ENCODE assay signal across 15 mouse cellular contexts in genomic region chr1:178860671-178861391, GRCm38 (mm10).
DNase-seq lines count a peak whose midpoint lies in the region; ATAC-seq and TF ChIP-seq lines count a peak whose summit lies in the region.
"Had no signal": no experiment of that assay in that cellular context is flagged by ENCODE, and none has a peak within 500 bp of the region (broad histone marks: within the 10 kb centered on the region; RNA-seq: fewer than 3 reads in every experiment).

No protein-coding gene starts in this region.

- H3K9ac ChIP-seq in hindbrain, embryonic 13.5 days = no peak overlapping the region
- H3K9ac ChIP-seq in hindbrain, embryonic 14.5 days = no peak overlapping the region
- no peak overlapping the region for H3K9ac ChIP-seq in neural tube, embryonic 11.5 days (ENCODE audit: low read length)
- H3K9ac ChIP-seq in hindbrain, postnatal 0 days (replicated peaks; ENCODE audit: low read length) = no peak overlapping the region
- H3K9ac ChIP-seq: embryonic facial prominence, embryonic 12.5 days; lung, embryonic 14.5 days had no signal

- no peak for TF ChIP-seq CTCF in hindbrain, postnatal 0 days (IDR thresholded peaks at IDR 0.05; ENCODE audit: low read depth)

- peak overlapping the region; percentile 66 for H3K27ac ChIP-seq in hindbrain, embryonic 13.5 days
- H3K27ac ChIP-seq in hindbrain, embryonic 14.5 days = no peak overlapping the region
- H3K27ac ChIP-seq in neural tube, embryonic 11.5 days (ENCODE audit: low read depth, low read length) = no peak overlapping the region
- H3K27ac ChIP-seq in hindbrain, postnatal 0 days = no peak overlapping the region
- H3K27ac ChIP-seq: embryonic facial prominence, embryonic 12.5 days had no signal

- intact Hi-C loops in gastrocnemius, postnatal 14 days (cut with DNase I; ENCODE audit: low total_unique reads) = no loop called here

- H3K27me3 ChIP-seq in hindbrain, embryonic 13.5 days = no peaks in the 10 kb centered on the region
- no peaks in the 10 kb centered on the region for H3K27me3 ChIP-seq in hindbrain, embryonic 14.5 days (ENCODE audit: control insufficient read depth, insufficient read depth, low read length)
- no peaks in the 10 kb centered on the region for H3K27me3 ChIP-seq in neural tube, embryonic 11.5 days (ENCODE audit: control insufficient read depth, insufficient read depth, low read length)
- no peaks in the 10 kb centered on the region for H3K27me3 ChIP-seq in hindbrain, postnatal 0 days (ENCODE audit: insufficient read depth, low read length)
- H3K27me3 ChIP-seq: embryonic facial prominence, embryonic 12.5 days; megakaryocyte, embryonic 14.5 days had no signal

- H3K4me2 ChIP-seq in hindbrain, embryonic 13.5 days = no peak overlapping the region
- no peak overlapping the region for H3K4me2 ChIP-seq in hindbrain, embryonic 14.5 days (replicated peaks)
- no peak overlapping the region for H3K4me2 ChIP-seq in neural tube, embryonic 11.5 days (ENCODE audit: low read depth)
- H3K4me2 ChIP-seq in hindbrain, postnatal 0 days (ENCODE audit: low read depth, low read length) = no peak overlapping the region
- H3K4me2 ChIP-seq: embryonic facial prominence, embryonic 12.5 days; lung, embryonic 14.5 days had no signal

- WGBS in hindbrain, embryonic 13.5 days = 49% methylated on average over 8 of the region's 8 CpGs
- 46% methylated on average over 8 of the region's 8 CpGs for WGBS in hindbrain, embryonic 14.5 days
- 59% methylated on average over 8 of the region's 8 CpGs for WGBS in neural tube, embryonic 11.5 days
- WGBS in hindbrain, postnatal 0 days = 40% methylated on average over 8 of the region's 8 CpGs

- peaks cover 32% of the 10 kb centered on the region for H3K4me1 ChIP-seq in hindbrain, embryonic 13.5 days (replicated peaks)
- H3K4me1 ChIP-seq in hindbrain, embryonic 14.5 days (replicated peaks; ENCODE audit: control insufficient read depth, insufficient read depth, low read length) = peaks cover 6% of the 10 kb centered on the region
- no peaks in the 10 kb centered on the region for H3K4me1 ChIP-seq in neural tube, embryonic 11.5 days (ENCODE audit: control insufficient read depth, insufficient read depth, low read length)
- 0 out of 2 replicates have a peak, but pooled peaks cover 3% of the 10 kb centered on the region for H3K4me1 ChIP-seq in hindbrain, postnatal 0 days (ENCODE audit: insufficient read depth, low read length)
- H3K4me1 ChIP-seq: embryonic facial prominence, embryonic 12.5 days; megakaryocyte, embryonic 14.5 days had no signal

- no peak overlapping the region for H3K4me3 ChIP-seq in hindbrain, embryonic 13.5 days
- no peak overlapping the region for H3K4me3 ChIP-seq in hindbrain, embryonic 14.5 days (replicated peaks; ENCODE audit: low read length)
- no peak overlapping the region for H3K4me3 ChIP-seq in neural tube, embryonic 11.5 days (ENCODE audit: low read depth, low read length)
- H3K4me3 ChIP-seq in hindbrain, postnatal 0 days (ENCODE audit: low read length) = no peak overlapping the region
- H3K4me3 ChIP-seq: embryonic facial prominence, embryonic 12.5 days; megakaryocyte, embryonic 14.5 days; myocyte had no signal

- no peaks in the 10 kb centered on the region; the same call in 1 of the 2 replicates for H3K9me3 ChIP-seq in hindbrain, embryonic 13.5 days
- H3K9me3 ChIP-seq in hindbrain, embryonic 14.5 days (ENCODE audit: control insufficient read depth, low read length) = no peaks in the 10 kb centered on the region
- H3K9me3 ChIP-seq in neural tube, embryonic 11.5 days (ENCODE audit: control insufficient read depth, low read length) = no peaks in the 10 kb centered on the region
- no peaks in the 10 kb centered on the region for H3K9me3 ChIP-seq in hindbrain, postnatal 0 days (ENCODE audit: low read length)
- H3K9me3 ChIP-seq: embryonic facial prominence, embryonic 12.5 days had no signal

- peaks cover 6% of the 10 kb centered on the region; the same call in 1 of the 2 replicates for H3K36me3 ChIP-seq in hindbrain, embryonic 13.5 days
- H3K36me3 ChIP-seq in hindbrain, embryonic 14.5 days (replicated peaks; ENCODE audit: control insufficient read depth, insufficient read depth) = no peaks in the 10 kb centered on the region
- no peaks in the 10 kb centered on the region for H3K36me3 ChIP-seq in neural tube, embryonic 11.5 days (ENCODE audit: control insufficient read depth, insufficient read depth, low read length)
- no peaks in the 10 kb centered on the region for H3K36me3 ChIP-seq in hindbrain, postnatal 0 days (ENCODE audit: insufficient read depth, low read length)

- ATAC-seq in hindbrain, embryonic 13.5 days (ENCODE audit: low FRiP score) = peak; percentile 34; the same call in 1 of the 2 replicates
- no peak; the same call in 1 of the 2 replicates for ATAC-seq in hindbrain, embryonic 14.5 days (ENCODE audit: low FRiP score)
- ATAC-seq in neural tube, embryonic 11.5 days (ENCODE audit: insufficient read depth, low FRiP score, low TSS enrichment) = peak; percentile 55; the same call in 1 of the 2 replicates
- peak; percentile 30; the same call in 1 of the 2 replicates for ATAC-seq in hindbrain, postnatal 0 days

- DNase-seq in hindbrain, embryonic 14.5 days (ENCODE audit: low spot score) = no peak
- DNase-seq in neural tube, embryonic 11.5 days (ENCODE audit: low spot score) = no peak
- DNase-seq in neural tube, embryonic 10.5 days (ENCODE audit: extremely low spot score, low spot score) = no peak
- DNase-seq in hindbrain, postnatal 0 days (ENCODE audit: low spot score) = peak; percentile 19
- no peak for DNase-seq in gastrocnemius, postnatal 14 days
- DNase-seq in thymus, postnatal 25 days = no peak
- DNase-seq: adrenal gland, postnatal 10 days; cerebellum, adult 9-10 months; heart, postnatal 14 days; kidney, adult 18-20 months; lung, embryonic 14.5 days had no signal
